Mouse (Mus musculus) intestine, embryonic 15.5 days (tissue): ENCODE results near the gene Sirt2. TPM values are rescaled to one million over a fixed set of nuclear protein-coding genes. Genes with fewer than 3 reads are reported as not detected.

Source experiments
- ATAC-seq: fragments of 200-750 bp; cut with Nextera tagmentation; 2 replicates; pipeline ENCODE4 v1.8.0; 2017; ENCODE audit warnings: moderate TSS enrichment, moderate library complexity
- H3K27ac ChIP-seq: fragments of 300-500 bp; sonication (generic); 2 replicates; pipeline ENCODE4 v1.5.1; 2015; ENCODE audit warnings: mild to moderate bottlenecking, inconsistent platforms
- H3K27me3 ChIP-seq: fragments of 300-500 bp; sonication (generic); replicated peaks from 2 replicates; pipeline ENCODE4 v1.6.1; 2015; ENCODE audit warnings: inconsistent platforms
- H3K36me3 ChIP-seq: fragments of 300-500 bp; sonication (generic); 2 replicates; pipeline ENCODE4 v1.6.1; 2015; ENCODE audit warnings: inconsistent platforms
- H3K4me1 ChIP-seq: fragments of 300-500 bp; sonication (generic); replicated peaks from 2 replicates; pipeline ENCODE4 v1.6.1; 2015; ENCODE audit warnings: inconsistent platforms
- H3K4me2 ChIP-seq: fragments of 300-500 bp; sonication (generic); replicated peaks from 2 replicates; pipeline ENCODE4 v1.6.1; 2015; ENCODE audit warnings: mild to moderate bottlenecking, inconsistent platforms
- H3K4me3 ChIP-seq: fragments of 300-500 bp; sonication (generic); replicated peaks from 2 replicates; pipeline ENCODE4 v1.5.1; 2015; ENCODE audit warnings: inconsistent platforms
- H3K9ac ChIP-seq: fragments of 300-500 bp; sonication (generic); 2 replicates; pipeline ENCODE4 v1.6.1; 2015; ENCODE audit warnings: inconsistent platforms
- H3K9me3 ChIP-seq: fragments of 300-500 bp; sonication (generic); 2 replicates; pipeline ENCODE4 v1.6.1; 2016; ENCODE audit warnings: inconsistent platforms
- WGBS: fragments of 180-500 bp; shearing (Covaris S2); methylation state at CpG from one replicate; pipeline ENCODE4 v1.1.7; 2015; 5-methylcytosine and 5-hydroxymethylcytosine counted together
- polyA plus RNA-seq: library from polyadenylated mRNA; unstranded; fragments of >200 nt; fragmentation: Nextera tagmentation; extraction: Ambion mirVana; gene quantifications from 2 replicates; pipeline ENCODE4 v1.2.1, GENCODE M21; 2015

Sirt2 gene
- polyA plus RNA-seq, 1 experiment from 2014 or later, result 54.9 TPM

- Histone ChIP-seq H3K4me3 (peak overlapping the region; percentile 68), H3K36me3 (peaks cover 30% of the 10 kb centered on the region), H3K4me1 (peaks cover 50% of the 10 kb centered on the region), H3K9me3 (no peaks in the 10 kb centered on the region), H3K27me3 (no peaks in the 10 kb centered on the region), H3K27ac (peak overlapping the region; percentile 98), H3K9ac (peak overlapping the region; percentile 92), H3K4me2 (peak overlapping the region; percentile 77)
- no peak for ATAC-seq
- 3% methylated on average over 7 of the region's 7 CpGs for WGBS
Measured at GRCm38 (mm10) chr7:28811640-28812275, 45.2 kb downstream of the Sirt2 start.

- H3K4me1 ChIP-seq, result peaks cover 57% of the 10 kb centered on the region
- H3K27ac ChIP-seq, result peak overlapping the region; percentile 13; the same call in 1 of the 2 replicates
- WGBS, result 49% methylated on average over 4 of the region's 4 CpGs
Measured at GRCm38 (mm10) chr7:28812436-28812835, 45.9 kb downstream of the Sirt2 start.

GRCm38 (mm10) chr7:28812949-28813348, 46.4 kb downstream of the Sirt2 start:
- peak overlapping the region; percentile 77 for H3K4me2 ChIP-seq
- no peaks in the 10 kb centered on the region for H3K9me3 ChIP-seq
- peak overlapping the region; percentile 13; the same call in 1 of the 2 replicates for H3K27ac ChIP-seq
- no peak for ATAC-seq
- peak overlapping the region; percentile 68 for H3K4me3 ChIP-seq
- H3K9ac ChIP-seq, result peak overlapping the region; percentile 92; the same call in 1 of the 2 replicates
- peaks cover 37% of the 10 kb centered on the region for H3K36me3 ChIP-seq
- H3K4me1 ChIP-seq, result peaks cover 53% of the 10 kb centered on the region
- H3K27me3 ChIP-seq, result no peaks in the 10 kb centered on the region
- WGBS, result 62% methylated on average over 5 of the region's 5 CpGs

More at GRCm38 (mm10) chr7:28812436-28812835, 45.9 kb downstream of the Sirt2 start:
- peak overlapping the region; percentile 77 for H3K4me2 ChIP-seq
- H3K9ac ChIP-seq, result peak overlapping the region; percentile 92
- H3K9me3 ChIP-seq, result no peaks in the 10 kb centered on the region
- peaks cover 34% of the 10 kb centered on the region for H3K36me3 ChIP-seq
- no peak for ATAC-seq
- no peaks in the 10 kb centered on the region for H3K27me3 ChIP-seq
- H3K4me3 ChIP-seq, result peak overlapping the region; percentile 68

- WGBS, result 77% methylated on average over 5 of the region's 5 CpGs
- Histone ChIP-seq H3K4me2 (peak overlapping the region; percentile 7; the same call in 1 of the 2 replicates), H3K4me3 (no peak overlapping the region), H3K9ac (no peak overlapping the region), H3K36me3 (peaks cover 49% of the 10 kb centered on the region), H3K27ac (no peak overlapping the region), H3K9me3 (no peaks in the 10 kb centered on the region), H3K4me1 (peaks cover 58% of the 10 kb centered on the region), H3K27me3 (no peaks in the 10 kb centered on the region)
- ATAC-seq, result no peak
Measured at GRCm38 (mm10) chr7:28814306-28815034, 47.9 kb downstream of the Sirt2 start.

- H3K36me3 ChIP-seq, result peaks cover 56% of the 10 kb centered on the region
- H3K4me1 ChIP-seq, result peaks cover 65% of the 10 kb centered on the region
- H3K27me3 ChIP-seq, result no peaks in the 10 kb centered on the region
- no peaks in the 10 kb centered on the region for H3K9me3 ChIP-seq
- H3K27ac ChIP-seq, result no peak overlapping the region
- no peak for ATAC-seq
- H3K9ac ChIP-seq, result no peak overlapping the region
- 0 out of 2 replicates have a peak overlapping the region, but pooled peaks have one; percentile 7 for H3K4me2 ChIP-seq
- no peak overlapping the region for H3K4me3 ChIP-seq
- 92% methylated on average over 9 of the region's 9 CpGs for WGBS
Measured at GRCm38 (mm10) chr7:28815230-28815629, 48.7 kb downstream of the Sirt2 start.

GRCm38 (mm10) chr7:28816201-28816600, 49.7 kb downstream of the Sirt2 start:
- H3K4me1 ChIP-seq, result peaks cover 73% of the 10 kb centered on the region
- WGBS, result 76% methylated on average over 9 of the region's 9 CpGs
- no peak overlapping the region for H3K9ac ChIP-seq
- peaks cover 66% of the 10 kb centered on the region for H3K36me3 ChIP-seq
- H3K4me2 ChIP-seq, result peak overlapping the region; percentile 21; the same call in 1 of the 2 replicates
- no peaks in the 10 kb centered on the region for H3K9me3 ChIP-seq
- H3K4me3 ChIP-seq, result no peak overlapping the region
- no peak overlapping the region for H3K27ac ChIP-seq
- no peak for ATAC-seq
- no peaks in the 10 kb centered on the region for H3K27me3 ChIP-seq

- Histone ChIP-seq H3K4me1 (peaks cover 75% of the 10 kb centered on the region), H3K4me3 (no peak overlapping the region), H3K27me3 (no peaks in the 10 kb centered on the region), H3K9me3 (no peaks in the 10 kb centered on the region), H3K9ac (no peak overlapping the region), H3K4me2 (peak overlapping the region; percentile 17; the same call in 1 of the 2 replicates), H3K27ac (no peak overlapping the region), H3K36me3 (peaks cover 72% of the 10 kb centered on the region)
- 92% methylated on average over 10 of the region's 10 CpGs for WGBS
- no peak for ATAC-seq
Measured at GRCm38 (mm10) chr7:28816920-28817319, 50.4 kb downstream of the Sirt2 start.

- Histone ChIP-seq H3K4me2 (0 out of 2 replicates have a peak overlapping the region, but pooled peaks have one; percentile 1), H3K27ac (no peak overlapping the region)
- no peak for ATAC-seq
Measured at GRCm38 (mm10) chr7:28817524-28817923, 51.0 kb downstream of the Sirt2 start.

GRCm38 (mm10) chr7:28817957-28818356, 51.4 kb downstream of the Sirt2 start:
- no peaks in the 10 kb centered on the region for H3K9me3 ChIP-seq
- no peak overlapping the region for H3K4me3 ChIP-seq
- H3K27me3 ChIP-seq, result no peaks in the 10 kb centered on the region
- ATAC-seq, result no peak
- H3K27ac ChIP-seq, result peak overlapping the region; percentile 33; the same call in 1 of the 2 replicates
- H3K4me1 ChIP-seq, result peaks cover 76% of the 10 kb centered on the region
- 0 out of 2 replicates have a peak overlapping the region, but pooled peaks have one; percentile 1 for H3K4me2 ChIP-seq
- no peak overlapping the region for H3K9ac ChIP-seq
- H3K36me3 ChIP-seq, result peaks cover 74% of the 10 kb centered on the region
- WGBS, result 68% methylated on average over 4 of the region's 4 CpGs

More at GRCm38 (mm10) chr7:28817524-28817923, 51.0 kb downstream of the Sirt2 start:
- Histone ChIP-seq H3K9ac (no peak overlapping the region), H3K4me3 (no peak overlapping the region), H3K9me3 (no peaks in the 10 kb centered on the region), H3K27me3 (no peaks in the 10 kb centered on the region), H3K4me1 (peaks cover 76% of the 10 kb centered on the region), H3K36me3 (peaks cover 74% of the 10 kb centered on the region)
- 63% methylated on average over 6 of the region's 6 CpGs for WGBS

- peaks cover 73% of the 10 kb centered on the region for H3K4me1 ChIP-seq
- peaks cover 74% of the 10 kb centered on the region for H3K36me3 ChIP-seq
- no peak overlapping the region for H3K4me3 ChIP-seq
- WGBS, result 82% methylated on average over 18 of the region's 18 CpGs
- no peak overlapping the region for H3K9ac ChIP-seq
- no peaks in the 10 kb centered on the region for H3K9me3 ChIP-seq
- no peak overlapping the region for H3K4me2 ChIP-seq
- no peaks in the 10 kb centered on the region for H3K27me3 ChIP-seq
- H3K27ac ChIP-seq, result no peak overlapping the region
- ATAC-seq, result no peak
Measured at GRCm38 (mm10) chr7:28818436-28818835, 51.9 kb downstream of the Sirt2 start.

- ATAC-seq, result no peak
- Histone ChIP-seq H3K27ac (no peak overlapping the region), H3K9me3 (no peaks in the 10 kb centered on the region)
Measured at GRCm38 (mm10) chr7:28818861-28819452, 52.4 kb downstream of the Sirt2 start.

GRCm38 (mm10) chr7:28819571-28819970, 53.0 kb downstream of the Sirt2 start:
- 84% methylated on average over 4 of the region's 4 CpGs for WGBS
- Histone ChIP-seq H3K36me3 (peaks cover 63% of the 10 kb centered on the region), H3K27me3 (no peaks in the 10 kb centered on the region), H3K4me2 (no peak overlapping the region), H3K27ac (no peak overlapping the region), H3K4me1 (peaks cover 64% of the 10 kb centered on the region), H3K9ac (no peak overlapping the region), H3K4me3 (no peak overlapping the region), H3K9me3 (no peaks in the 10 kb centered on the region)
- ATAC-seq, result no peak

More at GRCm38 (mm10) chr7:28818861-28819452, 52.4 kb downstream of the Sirt2 start:
- Histone ChIP-seq H3K9ac (no peak overlapping the region), H3K36me3 (peaks cover 69% of the 10 kb centered on the region), H3K4me3 (no peak overlapping the region), H3K4me2 (no peak overlapping the region), H3K4me1 (peaks cover 70% of the 10 kb centered on the region), H3K27me3 (no peaks in the 10 kb centered on the region)
- WGBS, result 76% methylated on average over 4 of the region's 4 CpGs
